Mouse (Mus musculus): ENCODE measurements around the gene Tsx.

DNA sequence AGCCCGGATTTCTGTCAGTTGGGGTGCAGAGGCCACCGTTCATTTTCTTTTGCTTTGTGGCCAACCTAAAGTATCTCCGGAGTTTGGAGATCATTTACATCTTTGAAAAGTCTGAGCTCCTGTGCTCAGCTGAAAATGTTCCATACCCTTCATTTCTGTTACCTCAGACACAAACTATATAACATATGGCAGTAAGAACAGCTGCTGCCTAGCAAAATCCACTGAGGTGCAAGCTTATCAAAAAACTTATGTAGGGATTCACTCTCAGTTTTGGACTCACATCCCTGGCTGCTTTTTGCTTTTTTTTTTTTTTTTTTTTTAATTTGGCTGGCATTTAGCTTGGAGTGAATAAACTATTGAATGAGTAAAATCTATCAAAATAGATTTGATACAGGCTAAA lies 26.1 kb upstream of the Tsx start:
- TF ChIP-seq POLR2A (IDR thresholded peaks at IDR 0.05; ENCODE audit: extremely low read depth, insufficient read depth, low read length), result no peak
- TF ChIP-seq CTCF (IDR thresholded peaks at IDR 0.05; ENCODE audit: low read depth, low read length), result no peak
